Mouse (Mus musculus) G1E (cell line): ENCODE results near the gene Spdl1. TPM values are rescaled to one million over a fixed set of nuclear protein-coding genes. Genes with fewer than 3 reads are reported as not detected.

ENCODE experiments used
- ATAC-seq: 2 replicates; pipeline ENCODE4 v1.8.0; 2016; ENCODE audit warnings: mild to moderate bottlenecking; ENCODE audit not compliant: insufficient number of reproducible peaks, poor library complexity, low FRiP score, severe bottlenecking; ENCODE audit errors: extremely low read depth
- DNase-seq: peaks from one replicate; pipeline ENCODE4 v3.0.0; 2012; ENCODE audit warnings: low spot score
- H3K27me3 ChIP-seq: 2 replicates; pipeline ENCODE4 v1.6.1; 2012; ENCODE audit warnings: mild to moderate bottlenecking, low read length, inconsistent platforms; ENCODE audit not compliant: insufficient read depth
- H3K36me3 ChIP-seq: replicated peaks from 2 replicates; pipeline ENCODE3; 2012; ENCODE audit warnings: mild to moderate bottlenecking, inconsistent platforms
- H3K4me1 ChIP-seq: 2 replicates; pipeline ENCODE4 v1.6.1; 2012; ENCODE audit warnings: low read depth, low read length, inconsistent platforms, mixed read lengths; ENCODE audit not compliant: insufficient read depth
- H3K4me3 ChIP-seq: 2 replicates; pipeline ENCODE4 v1.5.1; 2012; ENCODE audit warnings: low read depth, mild to moderate bottlenecking, inconsistent platforms, low read length, moderate library complexity, mixed read lengths
- H3K9me3 ChIP-seq: replicated peaks from 2 replicates; pipeline ENCODE4 v1.6.1; 2012; ENCODE audit warnings: inconsistent platforms
- CTCF ChIP-seq: IDR thresholded peaks from 2 replicates; pipeline ENCODE4 v1.5.1; 2012; ENCODE audit warnings: low read depth, low read length, inconsistent platforms, mixed read lengths
- GATA1 ChIP-seq: IDR thresholded peaks from 2 replicates; pipeline ENCODE4 v1.6.1; 2012; ENCODE audit warnings: borderline replicate concordance, low read length, inconsistent platforms, mixed read lengths
- GATA2 ChIP-seq: IDR thresholded peaks from 2 replicates; pipeline ENCODE4 v1.6.1; 2012; ENCODE audit warnings: low read depth, low read length, inconsistent platforms, borderline replicate concordance
- POLR2AphosphoS5 ChIP-seq: IDR thresholded peaks from 2 replicates; pipeline ENCODE4 v1.6.1; 2012; ENCODE audit warnings: low read depth, low read length, inconsistent platforms; ENCODE audit not compliant: insufficient replicate concordance
- TAL1 ChIP-seq: conservative IDR thresholded peaks from 2 replicates; pipeline ENCODE4 v1.6.1; 2012; ENCODE audit warnings: low read depth, low read length, inconsistent platforms, mixed read lengths
- polyA plus RNA-seq: library from polyadenylated mRNA; stranded (reverse); fragments of >175 nt; gene quantifications from 2 replicates; pipeline ENCODE4 v1.2.3, GENCODE M21; 2012
- total RNA-seq, 2 experiments: library from RNA; stranded (forward) in 1 of 2; stranded (reverse) in 1 of 2; fragments of 200-1000 nt in 1 of 2; fragments of >200 nt in 1 of 2; fragmentation: Nextera tagmentation in 1 of 2; gene quantifications; 2 replicates each; pipeline ENCODE4 v1.2.3; 2014 to 2017

The Spdl1 gene
- total and polyA plus RNA-seq, 3 experiments: 2.9 to 43.2 (median 40.6) TPM

GRCm38 (mm10) chr11:34770666-34771065 lies 62.8 kb downstream of the Spdl1 start:
- Histone ChIP-seq H3K4me1 (no peaks in the 10 kb centered on the region), H3K27me3 (no peaks in the 10 kb centered on the region), H3K4me3 (no peak overlapping the region), H3K36me3 (no peaks in the 10 kb centered on the region), H3K9me3 (peaks cover 19% of the 10 kb centered on the region)
- DNase-seq: no peak
- TF ChIP-seq GATA2: no peak
- no peak for TF ChIP-seq GATA1
- TF ChIP-seq TAL1: no peak
- TF ChIP-seq POLR2AphosphoS5: no peak
- TF ChIP-seq CTCF: no peak
- no peak for ATAC-seq

GRCm38 (mm10) chr11:34769946-34770345 lies 63.5 kb downstream of the Spdl1 start:
- H3K9me3 ChIP-seq: peaks cover 17% of the 10 kb centered on the region
- DNase-seq (no peak), ATAC-seq (no peak)
- H3K27me3 ChIP-seq: no peaks in the 10 kb centered on the region
- no peaks in the 10 kb centered on the region for H3K4me1 ChIP-seq
- TF ChIP-seq GATA1: no peak
- TF ChIP-seq GATA2: no peak
- TF ChIP-seq POLR2AphosphoS5: no peak
- TF ChIP-seq CTCF: no peak
- TF ChIP-seq TAL1: no peak
- H3K4me3 ChIP-seq: no peak overlapping the region
- H3K36me3 ChIP-seq: no peaks in the 10 kb centered on the region

- TF ChIP-seq GATA2 (no peak), GATA1 (no peak), CTCF (no peak), TAL1 (no peak), POLR2AphosphoS5 (no peak)
- Histone ChIP-seq H3K4me3 (no peak overlapping the region), H3K27me3 (no peaks in the 10 kb centered on the region), H3K9me3 (peaks cover 17% of the 10 kb centered on the region), H3K36me3 (no peaks in the 10 kb centered on the region), H3K4me1 (no peaks in the 10 kb centered on the region)
- ATAC-seq: no peak
- no peak for DNase-seq
These were observed 64.0 kb downstream of the Spdl1 start for GRCm38 (mm10) chr11:34769396-34769795.

- ATAC-seq (no peak), DNase-seq (no peak)
- no peak overlapping the region for H3K4me3 ChIP-seq
- no peaks in the 10 kb centered on the region for H3K36me3 ChIP-seq
- no peaks in the 10 kb centered on the region for H3K4me1 ChIP-seq
- no peak for TF ChIP-seq GATA2
- no peak for TF ChIP-seq TAL1
- no peak for TF ChIP-seq GATA1
- no peak for TF ChIP-seq POLR2AphosphoS5
- no peak for TF ChIP-seq CTCF
- peaks cover 4% of the 10 kb centered on the region; the same call in 1 of the 2 replicates for H3K9me3 ChIP-seq
- H3K27me3 ChIP-seq: no peaks in the 10 kb centered on the region
These were observed 69.6 kb downstream of the Spdl1 start for GRCm38 (mm10) chr11:34763739-34764361.

GRCm38 (mm10) chr11:34762570-34763127 lies 70.8 kb downstream of the Spdl1 start:
- TF ChIP-seq CTCF (no peak), GATA2 (no peak), POLR2AphosphoS5 (no peak), GATA1 (no peak), TAL1 (no peak)
- Histone ChIP-seq H3K36me3 (no peaks in the 10 kb centered on the region), H3K27me3 (no peaks in the 10 kb centered on the region), H3K4me3 (no peak overlapping the region), H3K4me1 (no peaks in the 10 kb centered on the region), H3K9me3 (peaks cover 5% of the 10 kb centered on the region; the same call in 1 of the 2 replicates)
- ATAC-seq: no peak
- no peak for DNase-seq

- DNase-seq (no peak), ATAC-seq (no peak)
- no peaks in the 10 kb centered on the region for H3K4me1 ChIP-seq
- H3K27me3 ChIP-seq: no peaks in the 10 kb centered on the region
- no peaks in the 10 kb centered on the region for H3K36me3 ChIP-seq
- peaks cover 5% of the 10 kb centered on the region; the same call in 1 of the 2 replicates for H3K9me3 ChIP-seq
- no peak for TF ChIP-seq TAL1
- no peak for TF ChIP-seq POLR2AphosphoS5
- no peak for TF ChIP-seq CTCF
- TF ChIP-seq GATA1: no peak
- TF ChIP-seq GATA2: no peak
- no peak overlapping the region for H3K4me3 ChIP-seq
These were observed 71.3 kb downstream of the Spdl1 start for GRCm38 (mm10) chr11:34762125-34762524.

GRCm38 (mm10) chr11:34759582-34759981 lies 73.9 kb downstream of the Spdl1 start:
- Histone ChIP-seq H3K4me1 (no peaks in the 10 kb centered on the region), H3K36me3 (no peaks in the 10 kb centered on the region), H3K4me3 (no peak overlapping the region), H3K9me3 (peaks cover 8% of the 10 kb centered on the region), H3K27me3 (no peaks in the 10 kb centered on the region)
- TF ChIP-seq GATA2 (no peak), TAL1 (no peak), CTCF (no peak), GATA1 (no peak), POLR2AphosphoS5 (no peak)
- DNase-seq (no peak), ATAC-seq (no peak)

Other genes starting within 250 kb of the Spdl1 start
- 4.7 and 9.1 TPM in 2 replicates for gene Dock2, start 49.7 kb downstream of the Spdl1 start, total RNA-seq (2014; fragmentation: Nextera tagmentation)
- 17.2 and 20.0 TPM in 2 replicates for gene Dock2, start 49.7 kb downstream of the Spdl1 start, total RNA-seq (2017)
- gene Dock2, start 49.7 kb downstream of the Spdl1 start, polyA plus RNA-seq: 2.8 and 3.0 TPM in 2 replicates